Mouse (Mus musculus): ENCODE data around the gene Armc8. TPM values are rescaled to one million over a fixed set of nuclear protein-coding genes. Genes with fewer than 3 reads are reported as not detected.
"Not testable (repeated sequence)": the region's sequence is repeated elsewhere in the genome, so short reads cannot be mapped to it uniquely, and the experiment has no call there.

The Armc8 gene
- 20.1 and 28.0 TPM in 2 replicates for polyA plus RNA-seq (2014; fragmentation: Nextera tagmentation; extraction: Ambion mirVana)

GRCm38 (mm10) chr9:99568347-99569070 is at the start of gene Armc8:
Gene Armc8 (minus strand): TSS chr9:99568899.
- Histone ChIP-seq H3K27me3 (ENCODE audit: control insufficient read depth, insufficient read depth, low read length) (no peaks in the 10 kb centered on the region), H3K4me2 (replicated peaks; ENCODE audit: low read depth, low read length) (peak within 1 kb of the TSS; percentile 69), H3K27ac (ENCODE audit: low read depth, low read length) (peak within 1 kb of the TSS; percentile 95), H3K9me3 (ENCODE audit: control insufficient read depth, low read length) (no peaks in the 10 kb centered on the region), H3K36me3 (ENCODE audit: control insufficient read depth, insufficient read depth, low read length) (no peaks in the 10 kb centered on the region), H3K4me1 (ENCODE audit: control insufficient read depth, insufficient read depth, low read length) (peaks cover 5% of the 10 kb centered on the region; the same call in 1 of the 2 replicates), H3K9ac (ENCODE audit: low read depth, low read length) (peak within 1 kb of the TSS; percentile 86), H3K4me3 (ENCODE audit: low read length) (peak within 1 kb of the TSS; percentile 96)
- ATAC-seq (ENCODE audit: low FRiP score, low TSS enrichment): peak; percentile 96
- WGBS: under 1% methylated on average over 70 of the region's 70 CpGs

- Histone ChIP-seq H3K4me1 (ENCODE audit: control insufficient read depth, insufficient read depth, low read length) (no peaks in the 10 kb centered on the region), H3K4me2 (replicated peaks; ENCODE audit: low read depth, low read length) (no peak within 1 kb of the TSS), H3K27me3 (ENCODE audit: control insufficient read depth, insufficient read depth, low read length) (no peaks in the 10 kb centered on the region; the same call in 1 of the 2 replicates), H3K4me3 (ENCODE audit: low read length) (no peak within 1 kb of the TSS), H3K9me3 (ENCODE audit: control insufficient read depth, low read length) (no peaks in the 10 kb centered on the region), H3K27ac (ENCODE audit: low read depth, low read length) (no peak within 1 kb of the TSS), H3K9ac (ENCODE audit: low read depth, low read length) (no peak within 1 kb of the TSS), H3K36me3 (ENCODE audit: control insufficient read depth, insufficient read depth, low read length) (no peaks in the 10 kb centered on the region)
- no peak for ATAC-seq (ENCODE audit: low FRiP score, low TSS enrichment)
- 60% methylated on average over 2 of the region's 2 CpGs for WGBS
Measured at GRCm38 (mm10) chr9:99612202-99612601, 43.5 kb upstream of the Armc8 start, which contains the start of gene A4gnt. Gene A4gnt (plus strand): TSS chr9:99612502.

GRCm38 (mm10) chr9:99603566-99603965 is 34.9 kb upstream of the Armc8 start:
- H3K27me3 ChIP-seq (ENCODE audit: control insufficient read depth, insufficient read depth, low read length): no peaks in the 10 kb centered on the region; the same call in 1 of the 2 replicates
- H3K27ac ChIP-seq (ENCODE audit: low read depth, low read length): no peak overlapping the region
- no peaks in the 10 kb centered on the region for H3K36me3 ChIP-seq (ENCODE audit: control insufficient read depth, insufficient read depth, low read length)
- WGBS: 59% methylated on average over 2 of the region's 2 CpGs
- H3K4me3 ChIP-seq (ENCODE audit: low read length): no peak overlapping the region
- no peak for ATAC-seq (ENCODE audit: low FRiP score, low TSS enrichment)
- H3K9me3 ChIP-seq (ENCODE audit: control insufficient read depth, low read length): no peaks in the 10 kb centered on the region
- no peaks in the 10 kb centered on the region for H3K4me1 ChIP-seq (ENCODE audit: control insufficient read depth, insufficient read depth, low read length)
- no peak overlapping the region for H3K9ac ChIP-seq (ENCODE audit: low read depth, low read length)
- no peak overlapping the region for H3K4me2 ChIP-seq (replicated peaks; ENCODE audit: low read depth, low read length)

- not testable (repeated sequence) for H3K9ac ChIP-seq (ENCODE audit: low read depth, low read length); H3K36me3 ChIP-seq (ENCODE audit: control insufficient read depth, insufficient read depth, low read length); ATAC-seq (ENCODE audit: low FRiP score, low TSS enrichment); H3K4me3 ChIP-seq (ENCODE audit: low read length); H3K4me1 ChIP-seq (ENCODE audit: control insufficient read depth, insufficient read depth, low read length); H3K4me2 ChIP-seq (replicated peaks; ENCODE audit: low read depth, low read length); H3K27ac ChIP-seq (ENCODE audit: low read depth, low read length); H3K27me3 ChIP-seq (ENCODE audit: control insufficient read depth, insufficient read depth, low read length); H3K9me3 ChIP-seq (ENCODE audit: control insufficient read depth, low read length)
- 94% methylated on average over 6 of the region's 6 CpGs for WGBS
Measured at GRCm38 (mm10) chr9:99599127-99599526, 30.4 kb upstream of the Armc8 start.

- Histone ChIP-seq H3K36me3 (ENCODE audit: control insufficient read depth, insufficient read depth, low read length) (no peaks in the 10 kb centered on the region), H3K4me3 (ENCODE audit: low read length) (no peak overlapping the region), H3K4me1 (ENCODE audit: control insufficient read depth, insufficient read depth, low read length) (no peaks in the 10 kb centered on the region), H3K4me2 (replicated peaks; ENCODE audit: low read depth, low read length) (no peak overlapping the region), H3K9ac (ENCODE audit: low read depth, low read length) (no peak overlapping the region), H3K9me3 (ENCODE audit: control insufficient read depth, low read length) (no peaks in the 10 kb centered on the region), H3K27ac (ENCODE audit: low read depth, low read length) (no peak overlapping the region), H3K27me3 (ENCODE audit: control insufficient read depth, insufficient read depth, low read length) (no peaks in the 10 kb centered on the region)
- 73% methylated on average over 8 of the region's 8 CpGs for WGBS
- no peak for ATAC-seq (ENCODE audit: low FRiP score, low TSS enrichment)
Measured at GRCm38 (mm10) chr9:99591144-99591543, 22.4 kb upstream of the Armc8 start.

GRCm38 (mm10) chr9:99587505-99588202 is 19.0 kb upstream of the Armc8 start:
- H3K4me2 ChIP-seq (replicated peaks; ENCODE audit: low read depth, low read length): no peak overlapping the region
- H3K4me3 ChIP-seq (ENCODE audit: low read length): no peak overlapping the region
- H3K4me1 ChIP-seq (ENCODE audit: control insufficient read depth, insufficient read depth, low read length): no peaks in the 10 kb centered on the region
- H3K36me3 ChIP-seq (ENCODE audit: control insufficient read depth, insufficient read depth, low read length): peaks cover 19% of the 10 kb centered on the region
- no peaks in the 10 kb centered on the region for H3K27me3 ChIP-seq (ENCODE audit: control insufficient read depth, insufficient read depth, low read length)
- ATAC-seq (ENCODE audit: low FRiP score, low TSS enrichment): peak; percentile 60; the same call in 1 of the 2 replicates
- no peaks in the 10 kb centered on the region for H3K9me3 ChIP-seq (ENCODE audit: control insufficient read depth, low read length)
- 28% methylated on average over 8 of the region's 8 CpGs for whole genome bisulfite sequencing
- H3K9ac ChIP-seq (ENCODE audit: low read depth, low read length): no peak overlapping the region
- H3K27ac ChIP-seq (ENCODE audit: low read depth, low read length): no peak overlapping the region

- no peak overlapping the region for H3K4me3 ChIP-seq (ENCODE audit: low read length)
- H3K9ac ChIP-seq (ENCODE audit: low read depth, low read length): no peak overlapping the region
- 46% methylated on average over 2 of the region's 2 CpGs for WGBS
- H3K27ac ChIP-seq (ENCODE audit: low read depth, low read length): no peak overlapping the region
- H3K4me1 ChIP-seq (ENCODE audit: control insufficient read depth, insufficient read depth, low read length): 0 out of 2 replicates have a peak, but pooled peaks cover 3% of the 10 kb centered on the region
- H3K4me2 ChIP-seq (replicated peaks; ENCODE audit: low read depth, low read length): no peak overlapping the region
- H3K27me3 ChIP-seq (ENCODE audit: control insufficient read depth, insufficient read depth, low read length): no peaks in the 10 kb centered on the region
- ATAC-seq (ENCODE audit: low FRiP score, low TSS enrichment): peak; percentile 65; the same call in 1 of the 2 replicates
- H3K36me3 ChIP-seq (ENCODE audit: control insufficient read depth, insufficient read depth, low read length): peaks cover 45% of the 10 kb centered on the region
- no peaks in the 10 kb centered on the region for H3K9me3 ChIP-seq (ENCODE audit: control insufficient read depth, low read length)
Measured at GRCm38 (mm10) chr9:99580655-99581054, 12.0 kb upstream of the Armc8 start.

GRCm38 (mm10) chr9:99575677-99576480 is 7.2 kb upstream of the Armc8 start, which contains the start of gene Dbr1:
Gene Dbr1 (plus strand): TSS chr9:99575799.
- 0 out of 2 replicates have a peak, but pooled peaks cover 3% of the 10 kb centered on the region for H3K4me1 ChIP-seq (ENCODE audit: control insufficient read depth, insufficient read depth, low read length)
- H3K4me3 ChIP-seq (ENCODE audit: low read length): peak within 1 kb of the TSS; percentile 96
- H3K9ac ChIP-seq (ENCODE audit: low read depth, low read length): peak within 1 kb of the TSS; percentile 94
- no peaks in the 10 kb centered on the region for H3K27me3 ChIP-seq (ENCODE audit: control insufficient read depth, insufficient read depth, low read length)
- peaks cover 10% of the 10 kb centered on the region; the same call in 1 of the 2 replicates for H3K36me3 ChIP-seq (ENCODE audit: control insufficient read depth, insufficient read depth, low read length)
- ATAC-seq (ENCODE audit: low FRiP score, low TSS enrichment): peak; percentile 94
- H3K27ac ChIP-seq (ENCODE audit: low read depth, low read length): peak within 1 kb of the TSS; percentile 86
- H3K9me3 ChIP-seq (ENCODE audit: control insufficient read depth, low read length): no peaks in the 10 kb centered on the region
- WGBS: under 1% methylated on average over 57 of the region's 57 CpGs
- peak within 1 kb of the TSS; percentile 74 for H3K4me2 ChIP-seq (replicated peaks; ENCODE audit: low read depth, low read length)

Data from kidney, embryonic 14.5 days (tissue).